Mouse (Mus musculus): ENCODE measurements at regions not wholly inside any gene's neighbourhood (a gene's known extent, or its start where the extent isn't known, plus 50 kb on each side); places are given as distances from the start of the nearest gene placed in this dataset.

DNA sequence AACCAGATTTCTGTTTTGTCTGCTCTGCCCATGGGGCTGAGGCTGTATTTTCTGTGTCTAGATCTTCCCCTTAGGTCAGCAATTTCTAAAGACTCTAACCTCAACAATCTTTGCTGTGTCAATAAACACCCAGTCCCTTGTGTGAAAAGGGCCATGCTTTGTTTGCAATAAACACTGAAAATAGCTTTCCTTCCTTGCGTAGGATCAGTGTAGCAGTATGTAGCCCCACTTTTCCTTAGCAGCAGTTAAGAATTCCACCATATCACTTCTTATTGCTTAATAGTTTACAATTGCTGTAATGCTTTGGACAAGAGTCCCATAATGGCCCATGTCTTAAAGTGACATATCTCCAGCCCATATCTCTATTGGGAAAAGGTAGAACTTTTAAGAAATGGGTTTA, 205.3 kb downstream of the Lnpk start:
- no peaks in the 10 kb centered on the region for H3K4me1 ChIP-seq (ENCODE audit: control insufficient read depth, insufficient read depth, low read length)
- DNase-seq: no peak
- no peak for TF ChIP-seq POLR2A (IDR thresholded peaks at IDR 0.05; ENCODE audit: borderline replicate concordance, extremely low read depth, low read depth, low read length)
- TF ChIP-seq CTCF (IDR thresholded peaks at IDR 0.05; ENCODE audit: insufficient read depth, low read length): no peak
- no peak overlapping the region for H3K4me3 ChIP-seq (replicated peaks; ENCODE audit: extremely low read depth, low read depth, low read length)
- 43% methylated on average over 1 of the region's 1 CpGs for whole genome bisulfite sequencing

DNA sequence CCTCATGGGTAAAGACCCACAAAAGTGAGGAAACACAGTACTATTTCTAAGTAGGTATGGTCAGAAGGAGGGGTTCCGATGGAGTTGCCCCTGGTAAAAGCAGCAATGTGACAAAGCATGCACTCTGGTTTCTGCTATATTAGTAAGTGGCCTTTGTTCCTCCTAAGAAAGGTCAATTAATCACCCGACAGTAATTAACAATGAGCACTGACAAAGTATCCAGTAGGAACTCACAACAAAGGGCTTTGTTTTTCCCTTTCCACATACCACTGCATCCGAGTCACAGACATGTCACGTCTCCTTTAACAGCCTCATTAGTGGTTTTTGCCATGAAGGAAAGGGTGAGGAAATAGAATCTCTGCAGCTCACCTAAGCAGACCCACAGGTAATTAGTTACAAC, 206.2 kb downstream of the Lnpk start:
- H3K4me1 ChIP-seq (ENCODE audit: control insufficient read depth, insufficient read depth, low read length): no peaks in the 10 kb centered on the region
- WGBS: 48% methylated on average over 4 of the region's 4 CpGs
- TF ChIP-seq POLR2A (IDR thresholded peaks at IDR 0.05; ENCODE audit: borderline replicate concordance, extremely low read depth, low read depth, low read length) (no peak), CTCF (IDR thresholded peaks at IDR 0.05; ENCODE audit: insufficient read depth, low read length) (no peak)
- no peak overlapping the region for H3K4me3 ChIP-seq (replicated peaks; ENCODE audit: extremely low read depth, low read depth, low read length)
- no peak for DNase-seq

DNA sequence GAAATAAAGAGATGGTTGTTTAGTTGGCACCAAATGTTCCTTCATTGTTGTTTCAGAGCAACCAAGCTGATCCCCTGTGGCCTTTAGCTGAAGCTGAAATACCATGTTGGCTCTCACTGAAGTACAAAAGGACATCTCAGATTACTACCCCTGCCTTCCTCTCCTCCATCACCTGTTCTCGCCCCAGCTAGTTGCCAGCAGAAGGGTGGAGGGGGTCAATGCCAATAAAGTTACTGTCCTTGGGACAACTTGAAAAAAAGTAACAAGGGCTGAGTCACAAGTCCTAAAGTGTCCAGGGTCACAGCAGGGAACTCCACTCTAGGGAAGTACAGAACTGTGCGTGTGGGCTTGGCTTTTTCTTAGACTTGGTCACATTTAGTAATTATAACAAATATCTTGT, 216.0 kb downstream of the Lnpk start:
- DNase-seq: no peak
- Histone ChIP-seq H3K4me1 (ENCODE audit: control insufficient read depth, insufficient read depth, low read length) (no peaks in the 10 kb centered on the region), H3K4me3 (replicated peaks; ENCODE audit: extremely low read depth, low read depth, low read length) (no peak overlapping the region)
- WGBS: 94% methylated on average over 2 of the region's 2 CpGs
- TF ChIP-seq POLR2A (IDR thresholded peaks at IDR 0.05; ENCODE audit: borderline replicate concordance, extremely low read depth, low read depth, low read length) (no peak), CTCF (IDR thresholded peaks at IDR 0.05; ENCODE audit: insufficient read depth, low read length) (no peak)

DNA sequence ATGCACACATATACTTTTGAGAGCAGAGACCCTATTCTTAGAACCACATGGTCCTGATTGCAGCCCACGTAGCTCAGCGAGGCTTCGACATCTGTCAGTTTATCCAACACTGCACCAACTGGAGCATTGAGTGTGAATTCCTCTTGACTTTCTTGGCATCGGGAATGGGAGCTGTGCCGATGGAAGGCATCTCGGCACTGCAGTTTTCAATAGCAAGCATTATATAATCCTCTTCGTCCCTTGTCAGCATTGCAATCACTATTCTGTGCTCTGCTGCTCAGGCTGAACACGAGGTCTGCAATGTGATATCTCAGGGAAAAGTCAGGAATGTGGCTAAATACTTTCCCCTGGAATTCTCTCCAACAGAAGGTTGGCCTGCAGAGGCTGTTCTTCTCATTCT, 224.6 kb downstream of the Lnpk start:
- no peak for TF ChIP-seq CTCF (IDR thresholded peaks at IDR 0.05; ENCODE audit: insufficient read depth, low read length)
- no peak for TF ChIP-seq POLR2A (IDR thresholded peaks at IDR 0.05; ENCODE audit: borderline replicate concordance, extremely low read depth, low read depth, low read length)

DNA sequence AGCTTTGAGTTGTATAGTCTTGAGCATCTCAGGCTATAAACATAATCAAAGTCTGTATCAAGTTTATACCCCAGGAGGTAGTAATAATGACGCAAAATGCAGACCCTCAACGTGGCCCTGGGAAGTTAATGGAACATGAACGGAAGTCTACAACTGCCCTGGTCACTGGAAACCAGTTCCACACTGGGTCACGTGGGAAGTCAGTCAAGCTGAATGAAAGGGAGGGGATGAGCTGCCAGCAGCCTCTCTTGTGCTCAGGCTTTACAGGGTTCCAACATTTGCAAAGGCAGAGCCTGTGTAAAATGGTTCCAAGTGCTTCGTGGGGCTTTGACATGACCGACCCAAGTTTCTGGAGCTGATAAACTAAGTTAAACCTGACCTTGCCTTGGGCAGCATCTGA, 229.4 kb downstream of the Lnpk start:
- TF ChIP-seq POLR2A (IDR thresholded peaks at IDR 0.05; ENCODE audit: borderline replicate concordance, extremely low read depth, low read depth, low read length) (no peak), CTCF (IDR thresholded peaks at IDR 0.05; ENCODE audit: insufficient read depth, low read length) (no peak)
- H3K4me1 ChIP-seq (ENCODE audit: control insufficient read depth, insufficient read depth, low read length): no peaks in the 10 kb centered on the region
- DNase-seq: no peak
- 66% methylated on average over 6 of the region's 6 CpGs for WGBS
- H3K4me3 ChIP-seq (replicated peaks; ENCODE audit: extremely low read depth, low read depth, low read length): no peak overlapping the region

More for the DNA sequence above, 224.6 kb downstream of the Lnpk start:
- no peak for DNase-seq
- Histone ChIP-seq H3K4me3 (replicated peaks; ENCODE audit: extremely low read depth, low read depth, low read length) (no peak overlapping the region), H3K4me1 (ENCODE audit: control insufficient read depth, insufficient read depth, low read length) (no peaks in the 10 kb centered on the region)
- WGBS: 63% methylated on average over 8 of the region's 8 CpGs

DNA sequence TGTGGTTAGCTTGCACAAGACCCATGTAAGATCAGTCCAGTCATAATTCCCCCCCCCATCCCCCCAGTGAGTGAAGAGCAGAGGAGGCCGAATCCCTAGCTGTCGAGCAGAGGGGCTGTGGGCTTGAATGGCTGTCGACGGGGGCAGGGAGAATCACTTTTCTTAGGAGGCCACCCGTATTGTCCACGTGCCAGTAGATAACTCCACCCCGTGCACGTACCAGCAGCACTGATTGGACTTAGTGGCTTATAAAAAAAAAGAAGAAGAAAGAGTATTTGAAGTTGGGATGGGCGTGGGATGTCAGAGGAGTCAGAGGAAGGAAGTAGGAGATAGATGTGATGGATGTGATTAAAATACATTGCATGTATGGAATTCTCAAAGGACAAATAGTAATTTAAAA, 272.9 kb downstream of the Lnpk start:
- 79% methylated on average over 9 of the region's 9 CpGs for WGBS
- Histone ChIP-seq H3K4me1 (ENCODE audit: control insufficient read depth, insufficient read depth, low read length) (no peaks in the 10 kb centered on the region), H3K4me3 (replicated peaks; ENCODE audit: extremely low read depth, low read depth, low read length) (no peak overlapping the region)
- no peak for DNase-seq
- TF ChIP-seq POLR2A (IDR thresholded peaks at IDR 0.05; ENCODE audit: borderline replicate concordance, extremely low read depth, low read depth, low read length): no peak
- TF ChIP-seq CTCF (IDR thresholded peaks at IDR 0.05; ENCODE audit: insufficient read depth, low read length): no peak

DNA sequence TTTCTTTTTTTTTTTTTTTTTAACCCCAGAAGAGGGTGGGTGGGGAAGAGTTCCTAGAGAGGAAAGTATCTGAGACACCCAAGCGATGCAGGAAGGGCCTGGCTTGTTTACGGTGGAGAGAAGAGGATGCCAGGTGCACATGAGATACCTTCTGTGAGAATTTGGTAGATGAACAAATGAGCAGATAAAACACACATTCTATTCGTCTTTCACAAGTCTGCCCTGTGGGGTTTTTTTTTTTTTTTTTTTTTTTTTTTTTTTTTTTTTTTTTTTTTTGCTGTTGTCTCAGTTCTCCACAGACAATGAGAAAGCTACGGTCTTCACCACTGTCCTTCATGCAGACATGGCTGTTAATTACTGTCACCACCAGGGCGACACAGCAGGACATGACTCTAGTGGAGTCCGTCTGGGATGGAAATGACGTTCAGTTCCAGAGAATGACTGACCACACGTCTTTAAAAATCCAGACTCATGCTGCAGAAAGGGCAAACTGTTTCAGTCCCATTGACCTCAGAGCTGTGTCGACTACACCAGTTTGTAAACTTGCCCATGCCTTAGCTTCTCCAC, 278.3 kb downstream of the Lnpk start:
- H3K4me1 ChIP-seq (ENCODE audit: control insufficient read depth, insufficient read depth, low read length): no peaks in the 10 kb centered on the region
- H3K4me3 ChIP-seq (replicated peaks; ENCODE audit: extremely low read depth, low read depth, low read length): no peak overlapping the region
- TF ChIP-seq CTCF (IDR thresholded peaks at IDR 0.05; ENCODE audit: insufficient read depth, low read length) (no peak), POLR2A (IDR thresholded peaks at IDR 0.05; ENCODE audit: borderline replicate concordance, extremely low read depth, low read depth, low read length) (no peak)
- 18% methylated on average over 9 of the region's 9 CpGs for WGBS
- DNase-seq: no peak

DNA sequence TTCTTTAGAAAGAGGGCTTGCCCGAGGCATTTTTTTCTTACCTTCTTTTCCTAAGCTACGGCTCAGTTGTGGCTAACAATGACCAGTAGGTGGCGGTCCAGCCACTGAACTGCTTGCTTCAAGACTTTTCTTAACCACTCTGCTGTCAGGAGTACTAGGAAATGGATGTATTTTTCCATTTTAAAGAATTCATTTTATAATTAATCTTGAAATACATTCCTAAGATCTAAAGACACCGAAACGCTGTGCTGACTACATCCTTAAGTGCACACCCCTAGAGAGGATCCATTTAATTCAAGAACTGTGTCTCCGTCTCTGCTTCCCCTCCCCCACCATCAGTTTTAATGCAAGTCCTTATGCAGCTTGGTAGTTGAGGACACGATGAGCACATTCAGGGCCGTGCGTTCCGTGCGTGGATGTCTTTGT, 278.9 kb downstream of the Lnpk start:
- TF ChIP-seq CTCF (IDR thresholded peaks at IDR 0.05; ENCODE audit: insufficient read depth, low read length) (peak; percentile 49), POLR2A (IDR thresholded peaks at IDR 0.05; ENCODE audit: borderline replicate concordance, extremely low read depth, low read depth, low read length) (no peak)
- Histone ChIP-seq H3K4me1 (ENCODE audit: control insufficient read depth, insufficient read depth, low read length) (no peaks in the 10 kb centered on the region), H3K4me3 (replicated peaks; ENCODE audit: extremely low read depth, low read depth, low read length) (no peak overlapping the region)
- DNase-seq: peak; percentile 11
- WGBS: under 1% methylated on average over 11 of the region's 11 CpGs

DNA sequence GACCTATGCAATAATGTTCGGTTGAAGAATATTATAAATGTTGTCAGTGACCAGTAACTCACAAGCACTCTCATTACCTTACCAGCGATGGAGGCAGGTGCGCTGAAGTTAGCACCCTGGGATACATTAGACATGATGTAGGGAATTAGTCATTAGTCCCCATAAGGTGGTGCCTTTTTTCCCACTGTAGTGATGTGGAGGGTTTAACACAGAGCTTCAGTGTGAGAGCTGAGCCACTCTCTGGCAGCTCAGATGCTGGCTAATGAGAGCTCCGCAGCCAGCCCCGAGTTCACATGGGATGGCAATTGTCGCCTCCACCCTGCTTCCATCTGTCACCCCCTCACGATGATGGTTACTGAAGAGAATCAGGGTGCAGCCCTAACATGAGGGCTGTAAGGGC, 286.6 kb downstream of the Lnpk start:
- H3K4me1 ChIP-seq (ENCODE audit: control insufficient read depth, insufficient read depth, low read length): no peaks in the 10 kb centered on the region
- TF ChIP-seq CTCF (IDR thresholded peaks at IDR 0.05; ENCODE audit: insufficient read depth, low read length) (no peak), POLR2A (IDR thresholded peaks at IDR 0.05; ENCODE audit: borderline replicate concordance, extremely low read depth, low read depth, low read length) (no peak)
- no peak overlapping the region for H3K4me3 ChIP-seq (replicated peaks; ENCODE audit: extremely low read depth, low read depth, low read length)
- WGBS: 85% methylated on average over 7 of the region's 7 CpGs
- DNase-seq: no peak

Measured in lung, adult 2 months (tissue).